Mouse (Mus musculus): Measurements from ENCODE around the gene Spns1. TPM values are rescaled to one million over a fixed set of nuclear protein-coding genes. Genes with fewer than 3 reads are reported as not detected.

Gene Spns1
- polyA plus RNA-seq, 1 experiment from 2014 or later: 55.8 TPM

- 89% methylated on average over 6 of the region's 6 CpGs for WGBS
- no peak overlapping the region for H3K4me3 ChIP-seq (replicated peaks)
- no peak overlapping the region for H3K4me2 ChIP-seq
- H3K27ac ChIP-seq: no peak overlapping the region
- no peak for ATAC-seq (ENCODE audit: low FRiP score)
- H3K9ac ChIP-seq: no peak overlapping the region
- no peaks in the 10 kb centered on the region for H3K9me3 ChIP-seq
- no peaks in the 10 kb centered on the region for H3K27me3 ChIP-seq
- no peaks in the 10 kb centered on the region for H3K4me1 ChIP-seq
- H3K36me3 ChIP-seq (replicated peaks): peaks cover 4% of the 10 kb centered on the region; the same call in 1 of the 2 replicates
These were observed 14.2 kb downstream of the Spns1 start for GRCm38 (mm10) chr7:126363038-126363437.

- H3K27ac ChIP-seq: no peak overlapping the region
- no peak overlapping the region for H3K4me3 ChIP-seq (replicated peaks)
- no peaks in the 10 kb centered on the region for H3K9me3 ChIP-seq
- peaks cover 10% of the 10 kb centered on the region; the same call in 1 of the 2 replicates for H3K4me1 ChIP-seq
- no peak overlapping the region for H3K4me2 ChIP-seq
- H3K36me3 ChIP-seq (replicated peaks): peaks cover 4% of the 10 kb centered on the region; the same call in 1 of the 2 replicates
- no peak overlapping the region for H3K9ac ChIP-seq
- H3K27me3 ChIP-seq: no peaks in the 10 kb centered on the region
- ATAC-seq (ENCODE audit: low FRiP score): no peak
- 79% methylated on average over 13 of the region's 13 CpGs for WGBS
These were observed 18.2 kb downstream of the Spns1 start for GRCm38 (mm10) chr7:126359049-126359448.

GRCm38 (mm10) chr7:126358413-126358812 lies 18.8 kb downstream of the Spns1 start:
- H3K9ac ChIP-seq: no peak overlapping the region
- ATAC-seq (ENCODE audit: low FRiP score): no peak
- no peak overlapping the region for H3K4me2 ChIP-seq
- peaks cover 10% of the 10 kb centered on the region; the same call in 1 of the 2 replicates for H3K4me1 ChIP-seq
- 92% methylated on average over 9 of the region's 9 CpGs for WGBS
- no peak overlapping the region for H3K4me3 ChIP-seq (replicated peaks)
- no peak overlapping the region for H3K27ac ChIP-seq
- peaks cover 4% of the 10 kb centered on the region; the same call in 1 of the 2 replicates for H3K36me3 ChIP-seq (replicated peaks)
- H3K9me3 ChIP-seq: no peaks in the 10 kb centered on the region
- no peaks in the 10 kb centered on the region for H3K27me3 ChIP-seq

GRCm38 (mm10) chr7:126357838-126358237 lies 19.4 kb downstream of the Spns1 start:
- Histone ChIP-seq H3K27me3 (no peaks in the 10 kb centered on the region), H3K4me3 (replicated peaks) (no peak overlapping the region), H3K4me2 (no peak overlapping the region), H3K9ac (no peak overlapping the region), H3K36me3 (replicated peaks) (no peaks in the 10 kb centered on the region), H3K27ac (no peak overlapping the region), H3K4me1 (peaks cover 10% of the 10 kb centered on the region; the same call in 1 of the 2 replicates), H3K9me3 (no peaks in the 10 kb centered on the region)
- 85% methylated on average over 6 of the region's 6 CpGs for WGBS
- no peak for ATAC-seq (ENCODE audit: low FRiP score)

- 54% methylated on average over 7 of the region's 7 CpGs for WGBS
- Histone ChIP-seq H3K27ac (no peak overlapping the region), H3K36me3 (replicated peaks) (no peaks in the 10 kb centered on the region), H3K4me2 (no peak overlapping the region), H3K9me3 (no peaks in the 10 kb centered on the region), H3K4me3 (replicated peaks) (no peak overlapping the region), H3K4me1 (peaks cover 10% of the 10 kb centered on the region; the same call in 1 of the 2 replicates), H3K27me3 (no peaks in the 10 kb centered on the region), H3K9ac (no peak overlapping the region)
- ATAC-seq (ENCODE audit: low FRiP score): no peak
These were observed 20.3 kb downstream of the Spns1 start for GRCm38 (mm10) chr7:126356793-126357591.

GRCm38 (mm10) chr7:126355847-126356597 lies 21.2 kb downstream of the Spns1 start:
- WGBS: 37% methylated on average over 5 of the region's 5 CpGs
- Histone ChIP-seq H3K27me3 (no peaks in the 10 kb centered on the region), H3K4me1 (peaks cover 16% of the 10 kb centered on the region), H3K9me3 (no peaks in the 10 kb centered on the region), H3K4me2 (no peak overlapping the region), H3K4me3 (replicated peaks) (no peak overlapping the region), H3K9ac (no peak overlapping the region), H3K27ac (no peak overlapping the region), H3K36me3 (replicated peaks) (no peaks in the 10 kb centered on the region)
- no peak for ATAC-seq (ENCODE audit: low FRiP score)

GRCm38 (mm10) chr7:126354738-126355614 lies 22.3 kb downstream of the Spns1 start:
- Histone ChIP-seq H3K4me3 (replicated peaks) (no peak overlapping the region), H3K27me3 (no peaks in the 10 kb centered on the region), H3K4me1 (peaks cover 16% of the 10 kb centered on the region), H3K9ac (no peak overlapping the region), H3K27ac (no peak overlapping the region), H3K9me3 (no peaks in the 10 kb centered on the region), H3K36me3 (replicated peaks) (no peaks in the 10 kb centered on the region), H3K4me2 (no peak overlapping the region)
- WGBS: 58% methylated on average over 14 of the region's 14 CpGs
- ATAC-seq (ENCODE audit: low FRiP score): no peak

GRCm38 (mm10) chr7:126353994-126354365 lies 23.3 kb downstream of the Spns1 start:
- Histone ChIP-seq H3K36me3 (replicated peaks) (no peaks in the 10 kb centered on the region), H3K27me3 (no peaks in the 10 kb centered on the region), H3K9ac (no peak overlapping the region), H3K27ac (no peak overlapping the region), H3K4me3 (replicated peaks) (no peak overlapping the region), H3K4me1 (peaks cover 16% of the 10 kb centered on the region), H3K9me3 (no peaks in the 10 kb centered on the region), H3K4me2 (no peak overlapping the region)
- WGBS: 82% methylated on average over 3 of the region's 3 CpGs
- ATAC-seq (ENCODE audit: low FRiP score): no peak

GRCm38 (mm10) chr7:126353251-126353993 lies 23.8 kb downstream of the Spns1 start:
- H3K9ac ChIP-seq: no peak overlapping the region
- no peaks in the 10 kb centered on the region for H3K9me3 ChIP-seq
- H3K4me2 ChIP-seq: no peak overlapping the region
- H3K4me3 ChIP-seq (replicated peaks): no peak overlapping the region
- H3K27me3 ChIP-seq: no peaks in the 10 kb centered on the region
- 72% methylated on average over 11 of the region's 11 CpGs for WGBS
- ATAC-seq (ENCODE audit: low FRiP score): no peak
- no peaks in the 10 kb centered on the region for H3K36me3 ChIP-seq (replicated peaks)
- H3K27ac ChIP-seq: no peak overlapping the region
- H3K4me1 ChIP-seq: peaks cover 16% of the 10 kb centered on the region

GRCm38 (mm10) chr7:126351419-126351951 lies 25.8 kb downstream of the Spns1 start:
- H3K27ac ChIP-seq: no peak overlapping the region
- H3K9ac ChIP-seq: no peak overlapping the region
- no peak overlapping the region for H3K4me3 ChIP-seq (replicated peaks)
- no peaks in the 10 kb centered on the region for H3K27me3 ChIP-seq
- no peaks in the 10 kb centered on the region for H3K9me3 ChIP-seq
- no peak overlapping the region for H3K4me2 ChIP-seq
- ATAC-seq (ENCODE audit: low FRiP score): no peak
- 46% methylated on average over 10 of the region's 10 CpGs for WGBS
- H3K36me3 ChIP-seq (replicated peaks): no peaks in the 10 kb centered on the region
- peaks cover 12% of the 10 kb centered on the region for H3K4me1 ChIP-seq

- Histone ChIP-seq H3K9me3 (no peaks in the 10 kb centered on the region), H3K36me3 (replicated peaks) (no peaks in the 10 kb centered on the region), H3K4me1 (peaks cover 7% of the 10 kb centered on the region), H3K9ac (no peak overlapping the region), H3K4me2 (peak overlapping the region; percentile 31), H3K27me3 (no peaks in the 10 kb centered on the region), H3K4me3 (replicated peaks) (no peak overlapping the region), H3K27ac (no peak overlapping the region)
- ATAC-seq (ENCODE audit: low FRiP score): no peak
- whole genome bisulfite sequencing: 70% methylated on average over 20 of the region's 20 CpGs
These were observed 26.4 kb downstream of the Spns1 start for GRCm38 (mm10) chr7:126350748-126351418.
